ENCODE assay signal across 20 mouse cellular contexts in genomic region chr9:54270889-54271288, GRCm38 (mm10). TPM values are rescaled to one million over a fixed set of nuclear protein-coding genes. Genes with fewer than 3 reads are reported as not detected.
A peak's percentile ranks its signal among the peaks of the same experiment; 100 is the strongest.
DNase-seq lines count a peak whose midpoint lies in the region; ATAC-seq and TF ChIP-seq lines count a peak whose summit lies in the region.
"Had no signal": no experiment of that assay in that cellular context is flagged by ENCODE, and none has a peak within 500 bp of the region (broad histone marks: within the 10 kb centered on the region; RNA-seq: fewer than 3 reads in every experiment).

No protein-coding gene starts in this region.

- H3K4me1 ChIP-seq in intestine, embryonic 14.5 days (replicated peaks; ENCODE audit: control insufficient read depth, insufficient read depth, low read length) = no peaks in the 10 kb centered on the region
- H3K4me1 ChIP-seq in intestine, embryonic 16.5 days (ENCODE audit: control insufficient read depth, insufficient read depth, low read length) = no peaks in the 10 kb centered on the region
- H3K4me1 ChIP-seq: embryonic facial prominence, embryonic 13.5 days; forebrain, embryonic 13.5 days; heart, embryonic 12.5 days; hindbrain, embryonic 12.5 days had no signal

- no peaks in the 10 kb centered on the region for H3K79me2 ChIP-seq in myocyte (ENCODE audit: control insufficient read depth, insufficient read depth)

- H3ac ChIP-seq in myocyte (ENCODE audit: control insufficient read depth, insufficient read length) = no peak overlapping the region

- WGBS in intestine, embryonic 14.5 days = 31% methylated on average over 5 of the region's 5 CpGs
- WGBS in intestine, embryonic 16.5 days = 37% methylated on average over 5 of the region's 5 CpGs

- ATAC-seq in intestine, embryonic 14.5 days (replicated peaks; ENCODE audit: low FRiP score, low TSS enrichment, low read depth) = no peak
- no peak for ATAC-seq in intestine, embryonic 16.5 days
- ATAC-seq: forebrain, embryonic 13.5 days had no signal

- no peaks in the 10 kb centered on the region for H3K9me3 ChIP-seq in intestine, embryonic 14.5 days (ENCODE audit: control insufficient read depth, low read length)
- no peaks in the 10 kb centered on the region for H3K9me3 ChIP-seq in intestine, embryonic 16.5 days (ENCODE audit: control insufficient read depth, low read length)
- H3K9me3 ChIP-seq: embryonic facial prominence, embryonic 13.5 days; forebrain, embryonic 13.5 days; heart, embryonic 12.5 days; hindbrain, embryonic 12.5 days had no signal

- intact Hi-C loops in gastrocnemius, postnatal 14 days (cut with DNase I; ENCODE audit: low total_unique reads) = no loop called here

- no peak overlapping the region for H3K4me3 ChIP-seq in intestine, embryonic 14.5 days (ENCODE audit: low read depth, low read length)
- H3K4me3 ChIP-seq in intestine, embryonic 16.5 days (ENCODE audit: low read length) = no peak overlapping the region
- no peak overlapping the region for H3K4me3 ChIP-seq in myocyte
- H3K4me3 ChIP-seq: embryonic facial prominence, embryonic 13.5 days; forebrain, embryonic 13.5 days; heart, embryonic 12.5 days; hindbrain, embryonic 12.5 days had no signal

- no peak overlapping the region for H3K9ac ChIP-seq in intestine, embryonic 14.5 days (ENCODE audit: low read length)
- no peak overlapping the region for H3K9ac ChIP-seq in intestine, embryonic 16.5 days (ENCODE audit: low read depth, low read length)
- H3K9ac ChIP-seq: embryonic facial prominence, embryonic 13.5 days; forebrain, embryonic 13.5 days; heart, embryonic 12.5 days; hindbrain, embryonic 12.5 days had no signal

- no peaks in the 10 kb centered on the region for H3K36me3 ChIP-seq in intestine, embryonic 14.5 days (ENCODE audit: control insufficient read depth, insufficient read depth, low read length)
- no peaks in the 10 kb centered on the region for H3K36me3 ChIP-seq in intestine, embryonic 16.5 days (ENCODE audit: control insufficient read depth, insufficient read depth, low read length)
- H3K36me3 ChIP-seq in myocyte (ENCODE audit: control insufficient read depth, insufficient read depth) = no peaks in the 10 kb centered on the region
- H3K36me3 ChIP-seq: embryonic facial prominence, embryonic 13.5 days; heart, embryonic 12.5 days; hindbrain, embryonic 12.5 days had no signal

- DNase-seq in intestine, embryonic 14.5 days (ENCODE audit: low spot score) = peak; percentile 65
- DNase-seq in ovary, postnatal 36 days (ENCODE audit: low spot score) = peak; percentile 23
- no peak for DNase-seq in ovary, adult 18-20 months (ENCODE audit: low spot score)
- DNase-seq in embryo, embryonic 11 days = peak; percentile 57
- no peak for DNase-seq in thymus, postnatal 25 days
- no peak for DNase-seq in gastrocnemius, postnatal 14 days
- DNase-seq: cerebellum, adult 18-20 months; left cerebral cortex, postnatal 4 days; right cerebral cortex, adult 18-20 months; thymus, postnatal 14 days had no signal

- no peak overlapping the region for H3K27ac ChIP-seq in intestine, embryonic 14.5 days (ENCODE audit: low read depth)
- no peak overlapping the region for H3K27ac ChIP-seq in intestine, embryonic 16.5 days (ENCODE audit: low read length)
- H3K27ac ChIP-seq: embryonic facial prominence, embryonic 13.5 days; forebrain, embryonic 13.5 days; hindbrain, embryonic 12.5 days had no signal

- TF ChIP-seq POLR2A in myocyte (IDR thresholded peaks at IDR 0.05; ENCODE audit: insufficient read length, low read depth) = no peak

- no peaks in the 10 kb centered on the region for H3K27me3 ChIP-seq in intestine, embryonic 14.5 days (replicated peaks; ENCODE audit: control insufficient read depth, insufficient read depth, low read length)
- H3K27me3 ChIP-seq in intestine, embryonic 16.5 days (replicated peaks; ENCODE audit: control insufficient read depth, insufficient read depth, low read length) = no peaks in the 10 kb centered on the region
- H3K27me3 ChIP-seq in myocyte (ENCODE audit: control insufficient read depth, insufficient read depth, insufficient read length) = no peaks in the 10 kb centered on the region
- H3K27me3 ChIP-seq: embryonic facial prominence, embryonic 13.5 days; forebrain, embryonic 13.5 days; heart, embryonic 12.5 days; hindbrain, embryonic 12.5 days had no signal

- H3K4me2 ChIP-seq in intestine, embryonic 14.5 days (ENCODE audit: low read length) = no peak overlapping the region
- H3K4me2 ChIP-seq in intestine, embryonic 16.5 days (ENCODE audit: low read depth, low read length) = no peak overlapping the region
- H3K4me2 ChIP-seq in myocyte (ENCODE audit: low read depth) = no peak overlapping the region
- H3K4me2 ChIP-seq: embryonic facial prominence, embryonic 13.5 days; forebrain, embryonic 13.5 days; heart, embryonic 12.5 days; hindbrain, embryonic 12.5 days had no signal

TF ChIP-seq in myocyte, 11 proteins besides CTCF, POLR2A, EP300 and RAD21:
- TF ChIP-seq MYOD1 (IDR thresholded peaks at IDR 0.05; ENCODE audit: control insufficient read depth in 1 of 3, insufficient read length in 2 of 3, low read depth in 2 of 3) (no peak), REST (IDR thresholded peaks at IDR 0.05; ENCODE audit: insufficient read depth, insufficient read length) (peak; percentile 77), CEBPB (IDR thresholded peaks at IDR 0.05; ENCODE audit: insufficient read depth, poor library complexity, severe bottlenecking) (no peak), E2F4 (IDR thresholded peaks at IDR 0.05; ENCODE audit: insufficient read depth) (no peak)

RNA-seq across cellular contexts. Expression of gene Cyp19a1, which starts 3.0 kb away (rescaled TPM):
- polyA plus RNA-seq in intestine, embryonic 14.5 days (2014; fragmentation: Nextera tagmentation; extraction: Ambion mirVana) = not detected in 2 replicates
- polyA plus RNA-seq in intestine, embryonic 16.5 days (2015; fragmentation: Nextera tagmentation; extraction: Ambion mirVana) = not detected in 2 replicates
- polyA plus RNA-seq in myocyte (2012; fragmentation: generic; extraction: Trizol) = not detected
- not detected for total RNA-seq in gastrocnemius, postnatal 14 days (2021)
- total RNA-seq: gastrocnemius, adult 8-10 months; megakaryocyte-erythroid progenitor cell, adult 5-6 weeks had no signal
- polyA plus RNA-seq: embryonic facial prominence, embryonic 13.5 days; heart, embryonic 12.5 days; hindbrain, embryonic 12.5 days; kidney, embryonic 14.5 days; liver, embryonic 16.5 days had no signal

RNA-seq across cellular contexts. Expression of gene Gldn, which starts 15.4 kb away (rescaled TPM):
- not detected in 2 replicates for polyA plus RNA-seq in intestine, embryonic 14.5 days (2014; fragmentation: Nextera tagmentation; extraction: Ambion mirVana)
- not detected in 2 replicates for polyA plus RNA-seq in intestine, embryonic 16.5 days (2015; fragmentation: Nextera tagmentation; extraction: Ambion mirVana)
- polyA plus RNA-seq in myocyte (2012; fragmentation: generic; extraction: Trizol) = not detected
- 1 to 10 TPM; 1.3 to 3.9 TPM for total RNA-seq in gastrocnemius, postnatal 14 days (2021)
- total RNA-seq: megakaryocyte-erythroid progenitor cell, adult 5-6 weeks had no signal
- polyA plus RNA-seq: heart, embryonic 12.5 days; liver, embryonic 16.5 days had no signal

Comparison
In these comparisons a context has a peak if more than half of its experiments do, and no peak if none do; other contexts are left out.
1. DNase-seq: peak in intestine, embryonic 14.5 days (single experiment), ovary, postnatal 36 days (single experiment) and embryo, embryonic 11 days (single experiment); none in ovary, adult 18-20 months (single experiment), thymus, postnatal 25 days (single experiment) and gastrocnemius, postnatal 14 days (single experiment).